Mouse (Mus musculus): Measurements from ENCODE around the gene F2. TPM values are rescaled to one million over a fixed set of nuclear protein-coding genes. Genes with fewer than 3 reads are reported as not detected.

The F2 gene
- polyA plus RNA-seq, 1 experiment from 2014 or later: 0.08 TPM

GRCm38 (mm10) chr2:91636727-91637338 lies 619 bp upstream of the F2 start:
- Histone ChIP-seq H3K9ac (ENCODE audit: low read depth, low read length) (no peak overlapping the region), H3K4me3 (ENCODE audit: low read length) (no peak overlapping the region), H3K9me3 (ENCODE audit: control insufficient read depth, low read length) (no peaks in the 10 kb centered on the region), H3K27me3 (replicated peaks; ENCODE audit: control insufficient read depth, insufficient read depth, low read length) (no peaks in the 10 kb centered on the region), H3K4me2 (ENCODE audit: low read length) (no peak overlapping the region), H3K4me1 (ENCODE audit: control insufficient read depth, insufficient read depth, low read depth, low read length) (no peaks in the 10 kb centered on the region), H3K27ac (ENCODE audit: low read depth, low read length) (no peak overlapping the region), H3K36me3 (ENCODE audit: control insufficient read depth, insufficient read depth, low read length) (no peaks in the 10 kb centered on the region)
- no peak for ATAC-seq
- WGBS: 81% methylated on average over 5 of the region's 5 CpGs

- no peak overlapping the region for H3K9ac ChIP-seq (ENCODE audit: low read depth, low read length)
- 88% methylated on average over 11 of the region's 11 CpGs for WGBS
- H3K4me3 ChIP-seq (ENCODE audit: low read length): no peak overlapping the region
- no peak overlapping the region for H3K4me2 ChIP-seq (ENCODE audit: low read length)
- ATAC-seq: no peak
- H3K4me1 ChIP-seq (ENCODE audit: control insufficient read depth, insufficient read depth, low read depth, low read length): no peaks in the 10 kb centered on the region
- no peaks in the 10 kb centered on the region for H3K9me3 ChIP-seq (ENCODE audit: control insufficient read depth, low read length)
- H3K27me3 ChIP-seq (replicated peaks; ENCODE audit: control insufficient read depth, insufficient read depth, low read length): no peaks in the 10 kb centered on the region
- H3K36me3 ChIP-seq (ENCODE audit: control insufficient read depth, insufficient read depth, low read length): no peaks in the 10 kb centered on the region
- no peak overlapping the region for H3K27ac ChIP-seq (ENCODE audit: low read depth, low read length)
Observed at GRCm38 (mm10) chr2:91635486-91635885, 728 bp downstream of the F2 start.

- no peak for ATAC-seq
- WGBS: 85% methylated on average over 9 of the region's 9 CpGs
- Histone ChIP-seq H3K9ac (ENCODE audit: low read depth, low read length) (no peak overlapping the region), H3K4me3 (ENCODE audit: low read length) (no peak overlapping the region), H3K4me1 (ENCODE audit: control insufficient read depth, insufficient read depth, low read depth, low read length) (no peaks in the 10 kb centered on the region), H3K27ac (ENCODE audit: low read depth, low read length) (no peak overlapping the region), H3K27me3 (replicated peaks; ENCODE audit: control insufficient read depth, insufficient read depth, low read length) (no peaks in the 10 kb centered on the region), H3K4me2 (ENCODE audit: low read length) (no peak overlapping the region), H3K9me3 (ENCODE audit: control insufficient read depth, low read length) (no peaks in the 10 kb centered on the region), H3K36me3 (ENCODE audit: control insufficient read depth, insufficient read depth, low read length) (no peaks in the 10 kb centered on the region)
Observed at GRCm38 (mm10) chr2:91634841-91635240, 1.4 kb downstream of the F2 start.

- no peak overlapping the region for H3K4me3 ChIP-seq (ENCODE audit: low read length)
- H3K9ac ChIP-seq (ENCODE audit: low read depth, low read length): no peak overlapping the region
- H3K4me2 ChIP-seq (ENCODE audit: low read length): no peak overlapping the region
- H3K36me3 ChIP-seq (ENCODE audit: control insufficient read depth, insufficient read depth, low read length): no peaks in the 10 kb centered on the region
- WGBS: 84% methylated on average over 12 of the region's 12 CpGs
- no peaks in the 10 kb centered on the region for H3K9me3 ChIP-seq (ENCODE audit: control insufficient read depth, low read length)
- H3K4me1 ChIP-seq (ENCODE audit: control insufficient read depth, insufficient read depth, low read depth, low read length): no peaks in the 10 kb centered on the region
- no peaks in the 10 kb centered on the region for H3K27me3 ChIP-seq (replicated peaks; ENCODE audit: control insufficient read depth, insufficient read depth, low read length)
- ATAC-seq: no peak
- no peak overlapping the region for H3K27ac ChIP-seq (ENCODE audit: low read depth, low read length)
Observed at GRCm38 (mm10) chr2:91633334-91633977, 2.8 kb downstream of the F2 start.

GRCm38 (mm10) chr2:91632316-91632715 lies 3.9 kb downstream of the F2 start:
- Histone ChIP-seq H3K4me3 (ENCODE audit: low read length) (no peak overlapping the region), H3K27ac (ENCODE audit: low read depth, low read length) (no peak overlapping the region), H3K27me3 (replicated peaks; ENCODE audit: control insufficient read depth, insufficient read depth, low read length) (no peaks in the 10 kb centered on the region), H3K36me3 (ENCODE audit: control insufficient read depth, insufficient read depth, low read length) (no peaks in the 10 kb centered on the region), H3K9me3 (ENCODE audit: control insufficient read depth, low read length) (no peaks in the 10 kb centered on the region), H3K9ac (ENCODE audit: low read depth, low read length) (no peak overlapping the region), H3K4me1 (ENCODE audit: control insufficient read depth, insufficient read depth, low read depth, low read length) (no peaks in the 10 kb centered on the region), H3K4me2 (ENCODE audit: low read length) (no peak overlapping the region)
- ATAC-seq: no peak
- WGBS: 77% methylated on average over 5 of the region's 5 CpGs

GRCm38 (mm10) chr2:91631826-91632225 lies 4.4 kb downstream of the F2 start:
- 86% methylated on average over 5 of the region's 5 CpGs for WGBS
- no peak overlapping the region for H3K9ac ChIP-seq (ENCODE audit: low read depth, low read length)
- H3K4me1 ChIP-seq (ENCODE audit: control insufficient read depth, insufficient read depth, low read depth, low read length): no peaks in the 10 kb centered on the region
- no peaks in the 10 kb centered on the region for H3K27me3 ChIP-seq (replicated peaks; ENCODE audit: control insufficient read depth, insufficient read depth, low read length)
- ATAC-seq: no peak
- no peaks in the 10 kb centered on the region for H3K9me3 ChIP-seq (ENCODE audit: control insufficient read depth, low read length)
- H3K4me2 ChIP-seq (ENCODE audit: low read length): no peak overlapping the region
- no peak overlapping the region for H3K4me3 ChIP-seq (ENCODE audit: low read length)
- H3K27ac ChIP-seq (ENCODE audit: low read depth, low read length): no peak overlapping the region
- no peaks in the 10 kb centered on the region for H3K36me3 ChIP-seq (ENCODE audit: control insufficient read depth, insufficient read depth, low read length)

- H3K4me1 ChIP-seq (ENCODE audit: control insufficient read depth, insufficient read depth, low read depth, low read length): no peaks in the 10 kb centered on the region
Observed at GRCm38 (mm10) chr2:91630384-91630783, 5.8 kb downstream of the F2 start.

GRCm38 (mm10) chr2:91629682-91630081 lies 6.5 kb downstream of the F2 start:
- H3K4me1 ChIP-seq (ENCODE audit: control insufficient read depth, insufficient read depth, low read depth, low read length): no peaks in the 10 kb centered on the region
- no peaks in the 10 kb centered on the region for H3K36me3 ChIP-seq (ENCODE audit: control insufficient read depth, insufficient read depth, low read length)
- no peaks in the 10 kb centered on the region for H3K27me3 ChIP-seq (replicated peaks; ENCODE audit: control insufficient read depth, insufficient read depth, low read length)
- 90% methylated on average over 18 of the region's 18 CpGs for WGBS
- H3K27ac ChIP-seq (ENCODE audit: low read depth, low read length): no peak overlapping the region
- H3K4me2 ChIP-seq (ENCODE audit: low read length): no peak overlapping the region
- no peaks in the 10 kb centered on the region for H3K9me3 ChIP-seq (ENCODE audit: control insufficient read depth, low read length)
- no peak overlapping the region for H3K4me3 ChIP-seq (ENCODE audit: low read length)
- no peak for ATAC-seq
- no peak overlapping the region for H3K9ac ChIP-seq (ENCODE audit: low read depth, low read length)

More at GRCm38 (mm10) chr2:91630384-91630783, 5.8 kb downstream of the F2 start:
- Histone ChIP-seq H3K9ac (ENCODE audit: low read depth, low read length) (no peak overlapping the region), H3K4me2 (ENCODE audit: low read length) (no peak overlapping the region), H3K36me3 (ENCODE audit: control insufficient read depth, insufficient read depth, low read length) (no peaks in the 10 kb centered on the region), H3K27ac (ENCODE audit: low read depth, low read length) (no peak overlapping the region), H3K4me3 (ENCODE audit: low read length) (no peak overlapping the region), H3K9me3 (ENCODE audit: control insufficient read depth, low read length) (no peaks in the 10 kb centered on the region), H3K27me3 (replicated peaks; ENCODE audit: control insufficient read depth, insufficient read depth, low read length) (no peaks in the 10 kb centered on the region)
- 93% methylated on average over 12 of the region's 12 CpGs for WGBS
- ATAC-seq: no peak

GRCm38 (mm10) chr2:91628171-91628570 lies 8.0 kb downstream of the F2 start:
- no peaks in the 10 kb centered on the region for H3K27me3 ChIP-seq (replicated peaks; ENCODE audit: control insufficient read depth, insufficient read depth, low read length)
- no peaks in the 10 kb centered on the region for H3K36me3 ChIP-seq (ENCODE audit: control insufficient read depth, insufficient read depth, low read length)
- WGBS: 87% methylated on average over 8 of the region's 8 CpGs
- ATAC-seq: no peak
- H3K9me3 ChIP-seq (ENCODE audit: control insufficient read depth, low read length): no peaks in the 10 kb centered on the region
- H3K27ac ChIP-seq (ENCODE audit: low read depth, low read length): no peak overlapping the region
- H3K9ac ChIP-seq (ENCODE audit: low read depth, low read length): no peak overlapping the region
- no peaks in the 10 kb centered on the region for H3K4me1 ChIP-seq (ENCODE audit: control insufficient read depth, insufficient read depth, low read depth, low read length)
- no peak overlapping the region for H3K4me3 ChIP-seq (ENCODE audit: low read length)
- H3K4me2 ChIP-seq (ENCODE audit: low read length): no peak overlapping the region
